Mouse (Mus musculus) testis, postnatal 14 days (tissue): ENCODE measurements around the gene Thra.

Experiments
- DNase-seq: peaks from one replicate; pipeline ENCODE4 v3.0.0; 2021; ENCODE audit warnings: low spot score

Gene Thra

DNA sequence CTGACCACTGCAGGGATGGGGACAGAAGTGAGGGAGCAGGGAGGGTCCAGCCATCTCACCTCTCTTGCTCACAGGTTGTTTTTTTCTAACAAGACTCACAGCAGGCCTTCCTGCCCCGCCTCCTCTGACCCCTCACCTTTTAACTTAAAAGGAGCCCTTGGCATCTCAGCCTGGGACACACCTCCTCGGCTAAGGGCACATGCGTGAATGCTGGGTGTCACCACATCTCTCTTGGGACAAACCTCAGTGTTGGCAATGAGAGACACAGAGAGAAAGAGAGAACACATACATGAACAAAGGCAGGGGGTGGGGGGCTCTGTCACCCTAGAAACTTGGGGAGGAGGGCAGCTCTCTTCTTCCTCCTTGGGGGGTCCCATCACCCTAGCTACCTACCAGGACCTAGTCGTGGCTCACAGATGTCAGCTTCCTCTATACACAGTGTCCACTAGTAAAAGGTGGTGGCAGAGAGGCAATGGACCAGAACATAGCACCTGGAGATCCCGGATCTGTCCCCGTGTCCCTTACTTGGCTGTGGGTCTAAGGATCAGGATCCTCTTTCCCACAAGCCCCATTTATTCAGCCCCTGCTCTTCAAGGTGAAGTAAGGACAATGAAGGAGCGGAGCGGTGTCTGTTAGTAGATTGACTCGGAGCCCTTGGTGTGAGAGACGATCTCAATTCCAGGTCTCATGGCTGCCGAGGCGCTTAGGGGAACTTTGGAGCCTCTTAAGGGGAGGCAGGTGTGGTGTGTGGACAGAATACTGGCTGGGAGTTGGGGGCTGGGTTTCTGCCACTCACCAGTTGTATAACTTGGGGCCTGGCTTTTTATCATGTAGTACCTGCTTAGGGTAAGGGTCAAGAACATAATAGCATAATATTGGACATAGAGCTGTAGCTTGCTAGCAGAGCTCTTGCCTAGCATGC is 5.8 kb downstream of the Thra start:
- DNase-seq = no peak

DNA sequence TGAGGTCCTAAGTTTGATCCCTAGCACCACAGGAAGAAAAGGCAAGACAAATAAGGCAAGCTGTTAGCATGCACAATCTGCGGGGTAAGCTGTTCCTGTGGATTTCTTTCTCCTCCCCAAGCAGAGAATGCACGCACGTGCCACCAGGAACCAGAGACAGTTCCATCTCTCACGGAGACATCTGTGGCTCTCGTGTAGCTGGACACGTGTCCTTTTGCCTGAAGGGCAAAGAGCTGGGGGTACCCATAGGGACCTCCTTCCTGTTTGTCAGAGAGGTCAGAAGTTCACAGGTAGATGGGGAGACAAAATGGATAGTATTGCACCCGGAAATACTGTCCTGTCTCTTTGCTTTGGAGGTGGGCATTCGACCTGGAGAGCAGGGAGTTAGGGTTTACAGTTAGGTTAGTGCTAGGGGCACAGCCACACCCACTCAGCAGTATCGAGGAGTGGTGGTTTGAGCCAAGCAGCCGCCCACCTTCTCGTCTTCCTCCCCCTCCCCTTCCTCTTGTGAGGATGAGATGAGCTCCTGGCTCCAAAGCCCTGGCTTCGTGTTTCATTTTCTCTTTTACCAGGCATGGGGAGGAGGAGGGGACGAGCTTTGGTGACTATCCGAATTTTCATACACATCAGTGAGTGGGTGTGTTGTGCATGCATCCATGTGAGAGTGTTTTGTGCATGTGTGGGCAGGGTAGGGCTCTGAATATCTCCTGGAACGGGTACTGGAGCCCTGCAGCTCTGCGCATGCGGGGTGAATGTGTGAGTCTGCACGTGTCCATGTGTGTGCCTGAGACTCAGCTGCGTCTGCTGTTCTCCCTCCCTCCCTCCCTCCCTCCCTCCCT is 6.6 kb downstream of the Thra start:
- no peak for DNase-seq

DNA sequence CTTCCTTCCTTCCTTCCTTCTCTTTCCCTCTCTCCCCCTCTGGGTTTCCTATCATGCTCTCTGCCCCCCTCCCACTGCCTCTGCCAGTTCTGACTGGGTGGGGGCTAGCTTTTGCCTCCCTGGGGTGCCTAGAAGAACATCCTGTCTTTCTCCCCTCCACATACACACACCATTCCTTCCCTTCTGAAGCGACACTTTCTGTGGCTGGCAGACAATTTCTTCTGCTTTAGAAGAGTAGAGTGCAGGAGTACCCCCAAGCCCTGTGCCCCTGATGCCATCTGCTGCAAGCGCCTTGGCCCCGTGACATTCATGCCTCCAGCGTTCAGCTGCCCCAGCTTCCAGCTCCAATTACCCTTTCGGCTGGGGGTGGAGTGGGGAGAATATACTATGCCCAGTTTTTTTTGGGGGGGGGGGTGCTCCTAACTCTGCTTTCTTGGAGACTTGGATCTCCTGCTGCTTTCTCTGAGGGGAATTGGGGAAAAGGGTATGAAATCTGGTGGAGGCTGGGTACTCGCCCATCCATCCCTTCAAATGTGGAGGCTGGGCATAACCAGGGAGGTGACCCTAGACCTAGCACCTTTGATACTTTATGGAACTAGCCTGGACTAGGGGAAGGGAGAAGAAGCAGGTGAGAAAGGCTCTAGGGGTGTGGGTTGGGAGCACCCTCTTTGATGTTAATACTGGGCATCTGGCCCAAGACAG is 7.5 kb downstream of the Thra start:
- DNase-seq = no peak

DNA sequence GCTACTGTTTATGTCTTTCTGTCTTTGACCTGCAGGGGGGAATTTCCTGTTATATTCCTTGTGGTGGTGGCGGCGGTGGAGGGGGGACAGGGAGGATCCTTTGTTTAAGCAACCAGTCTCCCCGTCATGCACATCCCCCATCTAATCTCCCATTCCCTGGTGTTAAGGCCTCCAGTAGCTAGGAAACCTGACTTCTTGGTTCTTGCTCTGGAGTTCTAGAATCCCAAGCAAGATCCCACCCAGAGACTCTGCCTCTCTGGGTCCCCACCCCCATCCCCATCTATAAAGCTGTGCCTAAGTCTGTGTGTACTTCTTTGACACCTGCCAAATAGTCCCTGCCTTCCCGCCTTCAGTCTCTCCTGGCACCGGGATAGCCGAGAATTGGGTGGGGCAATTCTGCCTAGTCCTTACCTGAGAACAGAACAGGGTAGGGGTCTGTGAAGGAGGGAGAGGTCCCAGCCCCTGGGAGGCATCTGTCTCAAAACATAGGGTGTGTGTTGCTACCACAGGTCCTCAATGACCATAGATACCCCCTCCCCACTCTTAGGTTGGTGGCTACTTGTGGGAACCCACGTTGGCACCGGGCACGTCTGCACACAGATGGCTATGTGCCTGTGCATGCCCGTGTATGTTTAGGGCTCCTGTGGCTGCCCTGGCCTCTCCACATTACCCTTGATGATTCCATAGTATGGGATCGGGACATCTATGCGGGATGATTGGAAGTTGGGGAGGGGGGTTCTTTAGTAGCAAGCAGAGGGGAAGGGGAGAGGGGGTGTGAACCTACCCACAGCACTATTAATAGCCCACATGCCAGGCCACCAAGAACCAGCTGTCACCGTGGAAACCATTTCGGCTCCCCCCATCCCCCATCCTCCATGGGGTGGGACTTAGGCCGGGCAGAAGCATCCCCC is 8.3 kb downstream of the Thra start:
- no peak for DNase-seq

DNA sequence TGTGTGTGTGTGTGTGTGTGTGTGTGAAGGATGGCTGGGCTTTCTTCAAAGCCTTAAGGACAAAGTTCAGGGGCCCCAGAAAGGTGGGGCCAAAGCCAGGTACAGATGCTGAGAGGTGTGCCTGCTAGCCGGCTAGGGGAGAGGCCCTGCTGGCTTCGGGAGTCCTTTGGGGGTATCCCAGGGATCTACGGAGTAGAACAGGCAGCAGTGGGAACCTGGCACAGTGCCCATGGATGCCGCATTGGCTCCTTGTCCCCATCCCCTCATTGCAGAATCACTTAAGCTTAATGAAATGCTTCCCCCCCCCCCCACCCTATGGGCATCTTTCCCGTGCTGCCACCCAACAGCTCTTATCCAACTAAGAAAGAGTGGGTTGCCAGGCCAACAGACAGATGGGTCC is 9.3 kb downstream of the Thra start:
- DNase-seq = no peak

DNA sequence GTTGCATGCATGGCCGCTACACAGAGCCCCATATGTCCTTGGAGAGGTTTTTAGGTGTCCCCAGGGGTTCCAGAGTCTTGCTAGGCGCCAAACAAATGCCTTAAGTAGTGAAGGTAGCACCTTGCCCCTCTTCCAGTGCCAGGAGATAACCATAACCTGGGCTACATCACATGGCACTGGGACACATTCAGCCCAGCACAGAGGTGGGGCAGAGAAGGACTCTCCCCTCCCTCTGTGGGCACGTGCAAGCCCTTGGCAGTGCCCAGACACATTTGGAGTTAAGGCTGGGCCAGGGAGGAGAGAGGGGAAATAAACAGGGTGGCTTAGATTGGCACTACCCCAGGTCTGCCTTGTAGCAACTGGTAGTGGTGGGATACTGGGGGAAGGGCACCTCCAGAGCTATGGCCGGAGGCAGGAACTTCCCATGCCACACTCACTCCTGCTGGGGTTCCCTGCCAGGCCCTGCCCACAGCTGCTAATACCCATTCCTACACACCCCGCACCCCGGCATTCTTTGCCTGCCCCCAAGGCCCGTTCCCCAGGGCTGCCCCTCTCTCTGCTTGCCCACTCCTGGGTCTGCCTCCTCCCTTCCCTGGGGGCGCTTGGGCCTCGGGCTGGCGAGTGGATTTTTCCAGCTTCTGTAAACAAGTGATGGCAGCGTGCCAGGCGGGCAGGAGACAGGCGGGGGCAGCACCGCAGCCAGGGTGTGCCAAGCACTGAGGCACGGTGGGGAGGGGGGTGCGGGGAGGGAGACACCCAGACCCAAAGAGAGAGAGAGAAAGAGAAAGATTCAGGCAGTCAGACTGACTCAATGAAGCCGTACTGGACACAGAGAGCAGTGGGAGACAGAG is 10.1 kb downstream of the Thra start:
- DNase-seq = no peak

DNA sequence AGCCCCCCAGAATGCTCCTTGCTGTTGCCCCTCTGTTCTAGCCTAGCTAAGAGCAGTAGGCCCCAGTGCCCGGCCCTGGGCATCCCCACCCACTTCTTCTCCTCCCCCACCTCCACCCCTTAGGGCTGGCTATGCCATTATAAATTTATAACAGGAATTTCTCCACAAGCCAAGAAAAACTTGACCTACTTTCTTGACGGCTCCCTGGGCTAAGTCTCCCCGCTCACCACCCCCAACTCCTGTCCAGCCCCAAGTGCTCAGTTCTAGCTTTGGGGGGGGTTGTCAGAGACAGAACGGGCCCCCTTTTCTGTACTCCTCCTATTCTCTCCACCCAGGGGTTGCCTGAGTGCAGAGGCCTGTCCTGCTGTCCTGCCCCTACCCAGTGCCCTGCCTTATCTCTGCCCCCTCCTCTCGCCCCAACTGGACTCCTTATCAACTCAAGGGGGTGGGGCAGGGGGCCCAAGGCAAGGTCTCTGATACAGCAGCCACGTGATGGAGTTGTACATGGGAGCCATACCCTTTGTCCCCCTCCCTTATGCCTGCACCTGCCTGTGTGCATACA is 10.9 kb downstream of the Thra start:
- DNase-seq = no peak

DNA sequence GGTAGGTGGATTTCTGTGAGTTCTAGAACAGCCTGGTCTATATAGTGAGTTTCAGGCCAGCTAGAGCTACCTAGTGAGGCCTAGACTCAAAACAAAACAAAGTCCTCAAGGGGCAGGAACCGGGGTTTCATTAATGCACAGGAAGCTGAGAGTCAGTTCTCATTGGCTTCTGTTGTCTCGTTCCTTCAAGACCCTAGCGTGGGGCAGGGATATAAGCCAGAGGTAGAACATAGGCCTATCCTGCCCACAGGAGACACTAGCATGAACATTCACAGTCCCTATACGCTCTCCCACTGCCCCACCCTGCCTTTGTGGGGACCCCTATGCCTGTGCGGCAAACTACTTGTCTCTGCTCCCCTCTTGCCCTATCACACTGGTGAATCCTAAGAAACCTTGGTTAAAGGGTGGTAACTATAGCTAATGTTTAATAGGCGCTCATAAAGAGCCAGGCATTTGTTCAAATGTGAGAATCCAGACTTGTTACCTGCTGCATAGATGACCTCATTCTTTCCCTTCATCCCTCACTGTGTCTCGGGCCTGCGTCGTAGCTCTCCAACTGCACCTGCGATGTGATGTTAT is 12.2 kb downstream of the Thra start:
- DNase-seq = no peak

DNA sequence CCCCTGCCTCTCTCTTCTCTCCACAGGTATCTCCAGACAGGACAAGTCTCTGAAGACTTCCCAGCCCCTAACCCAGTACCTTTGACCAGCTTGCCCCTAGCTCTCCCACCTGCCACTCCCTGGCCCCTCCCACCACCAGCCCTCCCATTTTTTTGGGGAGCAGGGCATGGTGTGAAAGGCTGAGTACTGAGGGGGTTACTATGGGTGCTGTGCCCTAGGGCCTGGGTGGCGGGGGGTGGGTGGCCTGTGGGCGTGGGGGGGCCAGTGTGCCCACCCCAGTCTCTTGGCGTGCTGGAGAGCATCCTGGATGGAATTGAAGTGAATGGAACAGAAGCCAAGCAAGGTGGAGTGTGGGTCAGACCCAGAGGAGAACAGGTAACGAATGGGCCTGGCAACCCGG is 12.8 kb downstream of the Thra start:
- no peak for DNase-seq

DNA sequence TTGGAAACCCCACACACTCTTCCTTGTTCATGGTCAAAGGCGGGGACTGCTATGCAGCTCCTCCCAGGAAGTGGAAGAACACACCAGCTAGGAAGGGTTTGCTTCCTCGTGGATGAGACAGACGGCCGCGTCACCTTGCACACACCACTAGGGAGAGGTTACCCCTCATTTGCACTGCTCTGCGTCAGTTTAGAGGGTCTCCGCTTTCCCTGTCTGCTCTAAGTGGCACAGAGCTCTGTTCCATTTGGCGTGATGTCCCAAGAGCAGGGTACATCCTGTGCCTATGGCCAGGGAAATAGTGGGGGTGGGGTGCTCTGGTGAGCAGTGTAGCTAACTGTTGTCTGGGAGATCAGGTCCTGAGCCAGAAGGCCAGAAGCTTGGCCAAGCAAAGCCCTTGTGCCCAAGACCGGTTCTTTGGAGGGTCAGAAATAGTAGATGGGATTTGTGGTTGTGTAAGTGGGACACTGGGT is 13.7 kb downstream of the Thra start:
- no peak for DNase-seq

DNA sequence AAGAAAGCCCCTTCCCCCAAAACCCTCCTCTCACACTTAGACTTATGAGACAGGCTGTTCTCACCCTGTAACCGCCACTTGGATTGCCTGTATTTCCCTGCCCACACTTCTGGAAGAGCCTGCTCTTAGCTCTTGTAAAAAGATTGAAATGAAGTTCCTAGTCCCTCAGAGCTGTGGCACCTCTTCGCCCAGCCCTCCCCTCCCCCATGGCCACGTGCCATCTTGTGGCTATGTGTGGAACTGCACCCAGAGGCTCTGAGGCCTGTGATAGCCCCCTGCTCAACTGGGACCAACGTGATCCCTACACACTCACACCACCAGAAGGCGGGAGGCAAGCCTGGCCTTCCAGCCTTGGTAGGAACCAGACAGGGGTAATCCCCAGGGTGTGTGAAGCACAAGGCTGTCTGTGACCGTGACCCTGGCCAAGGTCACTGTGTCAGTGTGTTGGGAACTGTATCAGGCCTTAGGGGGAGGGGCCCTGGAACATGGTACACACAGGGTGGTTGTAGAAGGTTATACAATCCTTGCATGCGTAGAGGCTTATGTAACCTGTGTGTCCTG is 14.3 kb downstream of the Thra start:
- no peak for DNase-seq

DNA sequence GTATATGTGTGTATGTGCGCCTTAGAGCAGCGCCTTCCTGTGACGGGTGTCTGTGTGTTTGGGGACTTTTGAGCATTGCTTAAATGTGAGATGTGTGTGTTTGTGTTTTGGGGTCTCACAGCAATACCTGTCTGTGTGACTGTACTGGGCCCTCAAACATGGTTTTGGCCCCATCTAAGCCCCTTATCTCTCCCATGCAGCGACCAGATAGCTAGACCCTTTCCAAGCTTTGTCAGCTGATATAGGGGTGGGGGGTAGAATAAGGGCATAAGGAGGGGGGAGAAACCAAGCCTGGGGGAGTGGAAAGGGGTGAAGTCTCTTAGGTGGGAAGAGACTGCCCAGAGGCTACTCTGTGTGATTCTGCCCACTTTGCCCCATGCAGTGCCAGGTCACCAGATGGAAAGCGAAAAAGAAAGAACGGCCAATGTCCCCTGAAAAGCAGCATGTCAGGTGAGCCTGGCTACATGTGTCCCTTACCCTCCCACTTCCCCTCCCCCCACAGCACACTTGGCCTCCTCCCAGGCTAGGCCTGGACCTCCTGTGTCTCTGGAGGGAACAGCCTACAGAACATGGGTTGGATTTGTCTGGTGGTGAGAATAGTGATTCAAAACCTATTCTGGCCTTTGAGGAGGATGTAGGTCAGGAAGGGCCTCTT is 15.4 kb downstream of the Thra start:
- no peak for DNase-seq

DNA sequence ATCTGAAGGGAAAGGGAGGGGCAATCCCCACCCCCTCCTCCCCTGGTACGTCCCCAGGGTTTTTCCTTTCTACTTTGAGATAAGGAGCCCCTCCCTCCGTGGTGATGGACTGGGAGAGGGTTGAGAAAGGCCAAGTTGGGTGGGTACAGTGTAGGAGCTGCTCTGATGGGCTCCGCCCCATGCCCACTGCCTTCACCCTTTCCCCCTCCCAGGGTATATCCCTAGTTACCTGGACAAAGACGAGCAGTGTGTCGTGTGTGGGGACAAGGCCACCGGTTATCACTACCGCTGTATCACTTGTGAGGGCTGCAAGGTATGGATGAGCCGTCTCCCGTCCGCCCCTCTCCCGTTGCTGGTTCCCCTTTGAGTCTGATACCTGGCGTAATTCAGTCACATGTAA is 16.3 kb downstream of the Thra start:
- DNase-seq = no peak

DNA sequence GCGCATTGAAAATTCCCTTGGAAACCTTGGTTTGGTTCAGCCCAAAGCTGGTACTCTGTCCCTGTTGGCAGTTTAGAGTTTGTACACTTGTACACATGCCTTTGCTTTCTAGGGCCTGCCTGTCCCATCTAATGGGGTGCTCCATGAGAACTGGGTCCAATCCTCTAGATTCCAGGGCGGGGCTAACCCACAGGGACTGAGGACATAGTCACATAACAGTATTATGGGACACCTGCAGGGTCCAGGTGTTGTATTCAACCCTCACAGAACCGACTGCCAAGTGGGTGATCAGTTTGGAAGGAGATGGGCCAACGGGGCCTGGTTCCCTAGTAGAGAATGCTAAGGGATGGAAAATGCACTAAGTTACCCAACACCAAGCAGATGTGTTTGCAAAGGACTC is 21.5 kb downstream of the Thra start:
- no peak for DNase-seq

DNA sequence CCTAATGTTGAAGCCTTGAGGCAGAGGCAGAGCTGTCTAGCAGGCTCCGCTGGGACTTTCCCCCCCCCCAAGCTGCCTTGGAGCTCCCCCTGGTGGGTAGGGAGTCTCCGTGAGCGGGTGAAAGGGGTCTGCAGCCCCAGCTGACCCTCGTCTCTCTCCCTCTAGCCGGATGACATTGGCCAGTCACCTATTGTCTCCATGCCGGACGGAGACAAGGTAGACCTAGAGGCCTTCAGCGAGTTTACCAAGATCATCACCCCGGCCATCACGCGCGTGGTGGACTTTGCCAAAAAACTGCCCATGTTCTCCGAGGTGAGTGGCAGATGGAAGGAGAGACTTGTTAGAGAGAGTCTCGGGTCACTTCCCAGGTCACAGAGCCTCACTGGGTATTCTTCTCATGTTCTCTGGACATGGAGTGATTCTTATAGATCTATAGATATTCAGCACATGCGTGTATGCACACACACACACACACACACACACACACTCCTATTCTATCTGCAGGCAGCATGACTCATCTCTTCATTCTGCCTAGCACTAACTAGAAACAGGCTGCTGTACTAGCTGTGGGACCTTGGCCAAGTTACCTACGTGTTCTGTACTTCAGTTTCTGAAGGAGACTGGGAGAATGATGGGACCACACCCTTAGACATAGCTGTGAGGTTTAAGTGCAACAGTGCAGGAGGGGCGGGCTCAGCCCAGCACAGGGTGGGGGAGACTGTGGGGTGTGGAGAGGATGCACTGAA is 22.5 kb downstream of the Thra start:
- no peak for DNase-seq

DNA sequence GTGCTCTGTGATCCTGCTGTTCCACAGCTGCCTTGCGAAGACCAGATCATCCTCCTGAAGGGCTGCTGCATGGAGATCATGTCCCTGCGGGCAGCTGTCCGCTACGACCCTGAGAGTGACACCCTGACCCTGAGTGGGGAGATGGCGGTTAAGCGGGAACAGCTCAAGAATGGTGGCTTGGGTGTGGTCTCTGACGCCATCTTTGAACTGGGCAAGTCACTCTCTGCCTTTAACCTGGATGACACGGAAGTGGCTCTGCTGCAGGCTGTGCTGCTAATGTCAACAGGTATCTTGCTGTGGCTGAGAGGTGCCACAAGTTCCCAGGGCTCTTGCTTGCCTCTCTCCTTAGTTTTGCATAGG is 23.0 kb downstream of the Thra start:
- no peak for DNase-seq

DNA sequence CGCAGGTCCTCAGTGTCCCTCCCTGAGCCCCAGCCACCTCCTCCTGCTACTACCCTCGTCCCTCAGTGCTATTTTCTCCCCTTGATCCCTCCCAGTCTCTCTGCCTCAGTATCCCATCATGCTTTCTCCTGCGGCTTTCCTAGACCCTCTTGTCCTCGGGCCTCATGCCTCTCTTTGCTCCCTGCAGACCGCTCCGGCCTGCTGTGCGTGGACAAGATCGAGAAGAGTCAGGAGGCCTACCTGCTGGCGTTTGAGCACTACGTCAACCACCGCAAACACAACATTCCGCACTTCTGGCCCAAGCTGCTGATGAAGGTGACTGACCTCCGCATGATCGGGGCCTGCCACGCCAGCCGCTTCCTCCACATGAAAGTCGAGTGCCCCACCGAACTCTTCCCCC is 23.7 kb downstream of the Thra start:
- no peak for DNase-seq

DNA sequence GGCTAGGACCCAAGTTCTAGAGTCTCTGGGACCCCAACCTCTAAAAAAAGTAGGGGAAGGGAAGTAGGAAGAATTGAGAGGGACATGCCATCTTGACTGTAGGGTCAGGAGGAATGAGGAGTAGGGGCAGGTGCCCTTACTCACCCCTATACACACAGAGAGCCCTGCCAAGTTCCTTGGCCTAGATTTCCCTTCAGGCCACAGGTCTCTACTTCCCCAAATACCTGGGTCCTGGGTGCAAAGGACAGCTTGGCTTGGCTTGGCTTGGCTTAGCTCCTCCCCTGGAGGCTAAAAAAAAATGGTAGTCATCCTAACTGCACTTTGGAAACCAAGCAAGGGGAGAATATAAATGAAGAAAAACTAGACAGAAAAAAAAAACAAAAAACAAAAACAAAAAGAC is 24.3 kb downstream of the Thra start:
- no peak for DNase-seq
